Mouse (Mus musculus) right cerebral cortex, postnatal 10 days (tissue): ENCODE results near the gene Ccdc58.
"Not testable (repeated sequence)": the region's sequence is repeated elsewhere in the genome, so short reads cannot be mapped to it uniquely, and the experiment has no call there.

ENCODE experiments used
- DNase-seq, 2 experiments: peaks; one replicate each; pipeline ENCODE4 v3.0.0; 2021; ENCODE audit warnings: low spot score in 2 of 2

The Ccdc58 gene

DNA sequence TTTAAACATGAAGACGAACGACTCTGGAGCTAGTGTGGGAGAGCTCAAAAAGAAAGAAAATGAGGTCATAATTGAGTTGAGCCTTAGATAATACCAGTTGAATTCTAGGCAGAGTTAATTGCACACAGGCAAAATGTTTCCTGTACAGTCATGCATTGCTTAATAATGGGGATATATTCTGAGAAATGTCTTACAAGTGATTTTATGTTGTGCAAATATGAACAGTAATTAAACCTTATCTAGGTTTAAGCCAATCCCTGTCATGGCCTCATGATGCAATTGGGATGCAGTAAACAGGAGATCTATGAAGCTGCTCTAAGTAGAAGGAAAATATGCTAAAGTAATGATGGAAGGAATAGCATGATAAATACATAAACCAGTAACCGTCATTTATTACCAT, 3.3 kb downstream of the Ccdc58 start:
- no peak for DNase-seq

DNA sequence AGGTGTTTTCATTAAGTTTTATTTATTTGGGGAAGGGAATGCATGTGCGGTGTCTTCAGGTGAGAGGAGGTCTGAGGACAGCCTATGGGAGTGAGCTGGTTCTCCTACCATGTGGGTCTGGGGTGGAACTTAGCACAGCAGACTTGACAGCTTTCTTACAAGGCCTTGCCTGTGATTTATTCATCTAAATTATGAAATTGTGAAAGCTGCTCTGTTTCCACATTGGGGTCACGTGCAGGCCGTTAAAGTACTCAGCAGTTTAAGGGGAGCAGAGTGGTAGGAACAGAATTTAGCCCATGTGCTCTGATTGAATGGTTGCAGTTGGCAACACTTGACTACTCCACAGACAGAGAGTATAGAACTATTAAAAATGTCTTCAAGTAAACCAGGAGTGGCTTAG, 8.4 kb downstream of the Ccdc58 start:
- no peak for DNase-seq

DNA sequence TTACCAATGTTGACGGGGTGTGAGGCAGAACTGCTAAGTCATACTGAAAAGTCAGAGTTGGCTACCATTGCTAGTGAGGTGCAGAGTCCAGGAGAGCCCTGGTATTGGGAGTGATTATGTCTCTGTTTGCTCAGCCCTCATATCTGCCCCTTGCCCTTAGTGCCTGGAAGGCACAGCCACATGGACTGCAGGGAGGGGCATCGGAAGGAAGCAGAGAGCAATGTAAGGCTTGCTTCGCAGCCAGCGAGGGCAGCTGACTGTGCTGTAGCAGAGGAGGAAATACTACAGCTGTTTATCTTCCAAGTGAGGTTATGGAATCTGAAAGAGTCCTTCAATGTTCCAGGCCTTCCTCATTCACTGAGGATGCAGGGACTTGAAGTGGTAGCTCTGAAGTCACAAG, 16.4 kb downstream of the Ccdc58 start:
- no peak for DNase-seq

DNA sequence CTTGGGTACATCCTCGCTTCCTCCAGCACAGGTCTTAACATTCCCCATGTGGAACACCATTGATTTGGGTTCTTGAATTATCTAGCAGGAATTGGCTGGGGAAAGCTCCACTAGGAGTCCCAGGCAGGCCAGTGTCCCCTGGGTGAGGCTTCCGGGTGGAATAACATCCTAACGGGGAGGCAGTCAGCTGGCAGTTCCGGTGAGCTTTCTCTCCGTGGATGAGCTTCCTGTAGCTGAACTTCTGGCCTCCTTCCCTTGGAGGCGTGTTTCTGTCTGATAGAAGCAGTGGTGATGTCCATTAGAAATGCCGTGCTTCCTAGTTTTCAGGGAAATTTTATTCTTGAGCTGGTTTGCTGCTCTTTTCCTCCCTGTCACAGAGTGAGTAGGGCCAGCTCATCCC, 17.6 kb downstream of the Ccdc58 start:
- DNase-seq = no peak

DNA sequence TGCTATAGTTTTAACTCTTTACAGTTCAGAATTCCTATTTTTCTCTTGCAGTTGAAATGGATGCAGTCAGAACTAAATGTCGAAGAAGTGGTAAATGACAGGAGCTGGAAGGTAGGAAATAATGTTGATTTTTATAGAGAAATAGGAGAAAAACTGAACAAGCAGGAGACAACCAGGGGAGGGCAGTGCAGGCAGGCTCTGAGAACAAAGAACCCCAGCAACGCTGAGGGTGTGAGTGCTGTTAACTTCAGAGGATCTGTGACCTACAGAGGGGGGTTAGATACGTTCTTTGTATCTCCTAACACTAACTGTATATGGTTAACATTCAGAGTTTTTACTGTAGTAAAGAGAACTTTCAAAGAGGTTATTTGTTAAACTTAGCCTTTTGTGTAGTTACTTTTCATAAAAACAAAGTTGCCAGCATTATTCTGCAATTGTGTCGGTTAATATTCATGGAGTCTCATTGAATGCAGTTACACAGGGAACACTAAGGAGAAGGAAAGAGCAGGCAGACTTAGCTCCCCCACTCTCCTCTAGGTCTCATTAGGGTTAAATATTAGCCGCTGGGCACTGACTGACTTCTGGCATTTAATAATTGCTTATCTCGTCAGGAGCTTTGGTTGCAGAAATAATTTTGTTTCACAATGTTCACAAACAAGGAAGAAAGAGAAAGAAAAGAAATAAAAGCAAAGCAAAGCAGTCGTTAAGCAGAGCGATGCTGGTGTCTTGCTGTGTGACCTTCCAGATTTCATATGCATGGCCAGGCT, 18.5 kb downstream of the Ccdc58 start:
- DNase-seq = no peak

DNA sequence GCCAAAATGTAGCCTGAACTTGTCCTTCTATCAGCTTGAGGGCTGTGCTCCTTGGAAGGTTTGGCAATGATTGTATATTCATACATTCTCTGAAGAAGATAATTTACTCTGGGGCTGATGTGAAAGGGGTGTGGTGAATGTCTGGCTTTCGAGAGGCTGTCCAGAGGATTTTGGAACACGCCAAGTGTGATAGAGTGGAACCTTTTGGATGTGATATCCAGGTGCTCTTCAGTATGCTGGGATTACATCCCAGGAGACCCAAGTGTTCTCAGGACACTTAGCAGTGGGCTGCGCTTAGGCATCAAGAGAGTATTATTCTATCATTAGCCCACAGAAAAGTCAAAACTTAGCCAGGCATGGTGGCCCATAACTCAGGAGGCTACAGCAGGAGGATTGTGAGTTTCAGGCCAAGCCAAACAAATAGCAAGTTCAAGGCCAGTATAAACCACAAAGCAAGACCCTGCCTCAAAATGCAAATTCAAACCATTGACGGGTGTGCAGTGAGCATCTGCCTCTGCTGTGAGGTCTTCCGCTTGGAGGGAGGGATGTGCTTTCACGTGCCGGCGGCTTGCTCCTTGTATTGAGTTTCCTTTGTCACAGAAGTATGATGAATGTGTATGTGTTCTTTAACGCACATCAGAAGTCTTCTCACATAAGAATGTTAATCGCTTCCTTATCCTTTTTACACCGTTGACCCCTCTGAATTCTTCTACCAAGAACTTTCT, 19.5 kb downstream of the Ccdc58 start:
- DNase-seq = no peak

DNA sequence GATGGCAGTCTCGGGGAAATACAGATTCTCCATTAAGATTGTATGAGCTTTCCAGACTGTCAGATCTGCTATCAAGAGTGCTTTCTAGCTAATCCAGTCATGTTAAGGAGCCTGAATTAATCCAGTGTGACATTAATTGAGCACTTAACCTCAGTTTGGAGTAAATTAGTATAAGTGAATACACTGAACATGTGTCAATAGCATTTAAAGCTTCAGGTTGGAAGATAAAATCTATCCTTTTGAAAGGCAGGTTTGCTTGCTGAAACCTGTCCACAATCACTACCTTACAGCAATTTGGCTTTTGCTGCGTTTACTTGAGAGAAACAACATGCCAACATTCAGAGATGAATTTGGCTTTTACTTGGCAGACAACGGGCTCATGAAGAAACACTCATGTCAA, 22.6 kb downstream of the Ccdc58 start:
- no peak for DNase-seq

DNA sequence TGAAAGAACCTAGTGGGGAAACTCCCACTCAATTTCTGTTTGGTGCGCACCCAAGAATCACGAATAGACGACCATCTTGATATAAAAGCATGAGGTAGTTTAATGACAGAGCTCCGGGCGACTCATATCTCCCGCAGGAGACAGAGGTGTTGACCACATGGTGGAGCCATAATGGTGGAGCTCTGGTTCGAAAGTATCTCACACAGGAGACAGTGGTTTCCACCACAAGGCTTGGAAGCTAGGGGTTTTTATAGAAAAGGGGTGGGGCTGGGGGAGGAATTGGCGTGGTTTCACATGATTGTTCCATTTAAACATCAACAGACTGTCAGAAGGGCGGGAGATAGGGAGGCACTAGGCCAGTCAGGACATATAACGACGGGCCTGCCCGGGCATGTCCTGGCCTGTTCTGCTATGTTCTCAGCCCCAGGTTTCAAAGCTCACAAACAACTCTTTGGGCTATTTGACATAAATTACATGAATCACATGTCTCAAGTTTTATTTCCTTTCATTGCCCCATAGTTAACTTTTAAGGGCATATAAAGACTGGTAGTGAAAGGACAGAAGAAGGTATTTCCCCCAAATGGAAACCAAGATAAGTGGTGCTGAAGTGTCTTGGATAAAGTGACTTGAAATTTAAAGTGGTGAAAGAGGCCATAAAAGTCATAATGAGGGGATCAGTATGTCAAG, 26.5 kb downstream of the Ccdc58 start:
- DNase-seq = not testable (repeated sequence)

DNA sequence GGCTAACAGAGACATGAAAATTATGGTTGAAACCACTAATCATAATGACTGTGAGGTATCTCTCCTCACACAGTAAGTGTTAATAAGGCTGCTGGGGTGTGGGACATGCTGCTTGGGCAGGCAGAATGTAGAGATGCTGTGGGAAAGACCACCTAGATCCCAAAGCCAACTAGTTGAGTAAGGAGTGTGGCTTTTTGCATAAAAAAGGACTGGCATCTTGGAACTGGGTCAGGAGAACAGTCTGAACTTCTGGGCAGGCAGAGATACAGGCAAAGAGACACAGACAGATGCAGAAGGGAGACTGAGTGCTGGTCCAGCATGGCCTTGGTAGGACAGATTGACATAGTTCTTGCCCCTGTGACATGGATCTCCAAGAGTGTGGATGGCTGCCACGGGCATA, 30.0 kb downstream of the Ccdc58 start:
- DNase-seq = no peak

DNA sequence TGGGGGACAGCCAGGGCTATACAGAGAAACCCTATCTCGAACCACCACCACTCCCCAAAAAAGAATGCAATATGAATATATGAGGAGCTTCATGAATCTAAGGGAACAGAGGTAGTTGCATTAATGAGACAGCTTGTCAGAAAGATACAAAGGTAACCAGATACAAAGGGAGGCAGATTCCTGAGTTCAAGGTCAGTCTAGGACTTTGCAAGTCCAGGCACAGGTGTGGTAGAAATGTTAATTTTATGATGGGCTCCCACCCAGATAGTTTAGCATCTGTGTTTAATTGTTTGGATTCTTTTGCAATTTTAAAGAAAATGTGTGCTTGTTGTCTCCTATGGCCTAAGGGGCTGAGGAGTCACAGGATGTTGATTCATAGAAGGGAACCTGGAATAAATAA, 30.7 kb downstream of the Ccdc58 start:
- DNase-seq = no peak

DNA sequence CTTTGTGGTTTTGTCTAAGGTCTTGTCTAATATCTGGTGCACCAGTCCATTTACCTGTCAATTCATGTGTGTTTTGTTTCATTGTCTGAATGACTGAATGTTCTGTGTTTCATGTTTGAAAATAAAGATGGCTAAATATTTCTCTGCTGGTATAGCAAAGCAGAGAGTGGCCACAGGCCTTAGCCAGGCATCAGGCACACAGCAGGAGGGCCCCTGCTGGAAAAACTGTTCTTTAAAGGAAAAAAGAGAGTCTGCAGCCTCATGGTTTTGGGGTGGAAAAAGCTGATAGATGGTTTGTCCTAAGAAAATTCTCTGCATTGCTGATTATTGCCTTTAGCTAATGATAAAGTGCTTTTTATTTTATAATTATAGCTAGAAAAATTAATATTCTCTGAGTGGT, 40.0 kb downstream of the Ccdc58 start:
- not testable (repeated sequence) for DNase-seq

DNA sequence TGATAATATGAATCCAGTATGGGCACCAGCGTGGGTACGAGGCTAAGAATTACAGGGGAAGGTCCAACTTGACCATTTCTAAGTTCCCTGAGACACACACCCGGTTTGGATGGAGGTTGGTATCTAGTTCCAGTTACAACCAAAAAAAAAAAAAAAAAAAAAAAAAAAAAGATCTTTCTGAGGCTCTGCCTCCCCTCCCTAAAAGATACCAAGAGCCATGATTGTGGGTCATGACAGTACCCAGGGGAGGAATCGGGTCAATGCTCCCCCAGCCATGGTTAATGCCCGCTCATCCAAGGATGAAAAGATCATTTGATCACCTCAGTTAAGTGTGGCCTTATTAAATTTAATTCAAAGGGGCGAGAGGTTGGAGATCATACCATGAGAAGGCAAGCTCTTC, 44.3 kb downstream of the Ccdc58 start:
- DNase-seq = not testable (repeated sequence)

DNA sequence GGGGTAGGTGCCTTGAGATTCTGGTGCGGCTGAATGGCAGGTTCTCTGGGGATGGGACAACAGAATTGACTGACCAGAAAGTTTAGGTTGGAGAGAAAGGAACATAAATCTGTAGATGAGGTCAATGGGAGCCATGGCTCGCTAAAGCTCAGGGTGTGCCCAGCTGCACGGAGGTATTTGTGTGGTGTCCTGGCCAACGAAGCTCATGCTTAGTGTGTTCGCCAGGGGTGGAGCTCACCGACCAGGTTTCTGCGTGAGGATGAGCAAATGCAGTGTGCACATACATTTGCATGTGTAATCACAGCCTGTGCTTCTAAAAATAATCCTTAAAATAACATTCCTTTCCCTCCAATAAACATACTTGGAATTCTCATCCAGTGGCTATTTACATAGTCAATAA, 56.6 kb downstream of the Ccdc58 start:
- no peak for DNase-seq

DNA sequence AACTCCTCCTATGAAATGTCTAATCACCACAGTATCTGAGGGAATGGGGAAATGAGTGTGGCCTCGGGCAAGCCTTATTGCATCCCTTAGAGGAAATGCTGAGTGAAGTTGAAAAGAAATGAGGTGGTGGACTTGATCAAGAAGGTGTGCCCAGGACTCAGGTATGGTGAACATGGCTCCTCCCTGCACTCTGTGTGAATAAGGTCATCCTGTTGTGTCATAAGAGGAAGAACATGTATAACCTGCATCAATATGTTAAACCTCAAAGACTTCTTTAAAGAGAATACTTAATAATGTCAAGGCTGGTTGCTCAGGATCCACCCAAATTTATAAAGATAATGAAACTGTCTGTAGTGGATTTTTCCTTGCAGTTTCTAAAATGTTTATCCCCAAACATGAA, 59.7 kb downstream of the Ccdc58 start, which contains the start of gene Csta1:
Csta1 (minus strand) TSS at position 101 of the 400 bp plus-strand sequence.
- no peak for DNase-seq

DNA sequence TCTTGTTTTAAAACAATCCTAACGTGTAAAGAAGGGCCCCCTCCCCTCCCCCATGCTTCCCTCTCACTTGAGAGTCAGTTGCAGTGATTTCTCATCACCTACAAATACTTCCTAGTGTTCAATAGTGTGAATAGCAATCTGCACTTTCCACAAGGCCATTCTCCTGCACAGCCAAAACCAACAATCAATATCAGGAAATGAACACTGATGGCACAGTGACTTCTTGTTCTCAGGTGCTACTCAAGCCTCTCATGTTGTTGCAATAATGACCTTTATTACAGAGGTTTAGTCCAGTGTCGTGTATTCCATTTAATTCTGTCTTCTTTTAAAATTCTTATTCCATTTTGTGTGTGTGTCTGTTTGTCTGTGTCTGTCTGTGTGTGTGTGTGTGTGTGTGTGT, 66.7 kb downstream of the Ccdc58 start:
- DNase-seq = no peak
